20 mouse cellular contexts compared by ENCODE assay signal in the genomic region with DNA sequence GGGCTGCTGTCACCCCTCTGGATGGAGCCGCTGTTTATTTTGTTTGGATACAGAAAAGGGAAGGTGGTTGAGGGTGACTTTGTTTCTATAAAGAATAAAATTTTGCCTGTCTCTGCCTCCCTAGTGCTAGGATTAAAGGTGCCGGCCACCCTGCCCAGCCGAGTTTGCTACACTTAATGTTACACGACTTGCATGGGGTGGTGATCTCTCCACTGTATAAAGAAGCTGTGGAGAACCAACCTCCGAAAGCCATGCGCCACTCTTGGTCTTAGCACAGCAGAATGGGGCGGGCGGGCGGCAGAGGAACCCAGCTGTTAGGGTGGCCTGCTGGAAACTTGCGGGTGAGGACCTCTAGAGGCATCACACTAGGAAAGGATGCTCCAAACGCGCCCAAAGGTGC. TPM values are rescaled to one million over a fixed set of nuclear protein-coding genes. Genes with fewer than 3 reads are reported as not detected.
DNase-seq lines count a peak whose midpoint lies in the region; ATAC-seq and TF ChIP-seq lines count a peak whose summit lies in the region.
"Had no signal": no experiment of that assay in that cellular context is flagged by ENCODE, and none has a peak within 500 bp of the region (broad histone marks: within the 10 kb centered on the region; RNA-seq: fewer than 3 reads in every experiment).

No protein-coding gene starts in this region.

- H3K4me1 ChIP-seq in limb, embryonic 12.5 days (replicated peaks) = peaks cover 12% of the 10 kb centered on the region
- H3K4me1 ChIP-seq in limb, embryonic 10.5 days = peaks cover 24% of the 10 kb centered on the region
- peaks cover 17% of the 10 kb centered on the region for H3K4me1 ChIP-seq in E14TG2a.4 (replicated peaks; ENCODE audit: low read depth, low read length)
- H3K4me1 ChIP-seq in limb, embryonic 13.5 days = peaks cover 9% of the 10 kb centered on the region
- H3K4me1 ChIP-seq in hindbrain, embryonic 11.5 days (replicated peaks; ENCODE audit: control insufficient read depth, insufficient read depth, low read length) = peaks cover 5% of the 10 kb centered on the region; the same call in 1 of the 2 replicates

- H3K4me2 ChIP-seq in limb, embryonic 12.5 days = 0 out of 2 replicates have a peak overlapping the region, but pooled peaks have one; percentile 78
- 0 out of 2 replicates have a peak overlapping the region, but pooled peaks have one; percentile 80 for H3K4me2 ChIP-seq in limb, embryonic 13.5 days (replicated peaks)
- no peak overlapping the region for H3K4me2 ChIP-seq in hindbrain, embryonic 11.5 days (replicated peaks; ENCODE audit: low read depth, low read length)

- no peak overlapping the region for H3K4me3 ChIP-seq in limb, embryonic 12.5 days (replicated peaks)
- no peak overlapping the region for H3K4me3 ChIP-seq in limb, embryonic 10.5 days
- H3K4me3 ChIP-seq in E14TG2a.4 (replicated peaks; ENCODE audit: low read length) = peak overlapping the region; percentile 69
- H3K4me3 ChIP-seq in limb, embryonic 13.5 days = no peak overlapping the region
- no peak overlapping the region for H3K4me3 ChIP-seq in hindbrain, embryonic 11.5 days (ENCODE audit: low read depth, low read length)

- no peaks in the 10 kb centered on the region for H3K36me3 ChIP-seq in limb, embryonic 12.5 days
- H3K36me3 ChIP-seq in limb, embryonic 10.5 days = no peaks in the 10 kb centered on the region
- H3K36me3 ChIP-seq in E14TG2a.4 (ENCODE audit: insufficient read depth, low read length) = no peaks in the 10 kb centered on the region
- no peaks in the 10 kb centered on the region for H3K36me3 ChIP-seq in limb, embryonic 13.5 days
- H3K36me3 ChIP-seq in hindbrain, embryonic 11.5 days (ENCODE audit: control insufficient read depth, insufficient read depth, low read length) = no peaks in the 10 kb centered on the region
- H3K36me3 ChIP-seq: embryonic facial prominence, embryonic 15.5 days; heart, embryonic 13.5 days; hindbrain, embryonic 13.5 days; liver, embryonic 12.5 days had no signal

- TF ChIP-seq CTCF in E14TG2a.4 (conservative IDR thresholded peaks at IDR 0.05; ENCODE audit: low read length) = no peak

- no peak for ATAC-seq in limb, embryonic 12.5 days (ENCODE audit: insufficient number of reproducible peaks, insufficient read depth, low FRiP score, low TSS enrichment, low read depth)
- no peak for ATAC-seq in limb, embryonic 13.5 days (ENCODE audit: low FRiP score, low read depth)
- ATAC-seq in hindbrain, embryonic 11.5 days (ENCODE audit: low FRiP score) = no peak
- ATAC-seq: activated CD4-positive, CD25-positive, alpha-beta regulatory T cell, adult 4 months; liver, embryonic 12.5 days had no signal

- 54% methylated on average over 12 of the region's 12 CpGs for WGBS in limb, embryonic 12.5 days
- 54% methylated on average over 12 of the region's 12 CpGs for WGBS in limb, embryonic 10.5 days
- WGBS in limb, embryonic 13.5 days = 61% methylated on average over 12 of the region's 12 CpGs
- 55% methylated on average over 12 of the region's 12 CpGs for WGBS in hindbrain, embryonic 11.5 days

- no peak overlapping the region for H3K9ac ChIP-seq in limb, embryonic 12.5 days (replicated peaks)
- no peak overlapping the region for H3K9ac ChIP-seq in limb, embryonic 13.5 days
- no peak overlapping the region for H3K9ac ChIP-seq in hindbrain, embryonic 11.5 days (ENCODE audit: low read depth, low read length)
- H3K9ac ChIP-seq: embryonic facial prominence, embryonic 15.5 days had no signal

- peak; percentile 92 for DNase-seq in heart, adult 11 months
- DNase-seq in heart, postnatal 14 days = no peak
- DNase-seq in limb, embryonic 10.5 days (ENCODE audit: low spot score) = no peak
- no peak for DNase-seq in hindbrain, embryonic 11.5 days (ENCODE audit: low spot score)
- DNase-seq: adrenal gland, postnatal 10 days; cerebellum, adult 18-20 months; cerebellum, postnatal 36 days; embryo, embryonic 11 days; gastrocnemius, postnatal 10 days; lung, embryonic 14.5 days; midbrain, embryonic 14.5 days; thymus, adult 18-20 months had no signal

- peaks cover 64% of the 10 kb centered on the region for H3K27me3 ChIP-seq in limb, embryonic 12.5 days
- H3K27me3 ChIP-seq in limb, embryonic 10.5 days (ENCODE audit: low read depth, poor library complexity, severe bottlenecking) = peaks cover 78% of the 10 kb centered on the region
- peaks cover 56% of the 10 kb centered on the region for H3K27me3 ChIP-seq in E14TG2a.4 (ENCODE audit: insufficient read depth, low read length)
- H3K27me3 ChIP-seq in limb, embryonic 13.5 days = peaks cover 40% of the 10 kb centered on the region
- H3K27me3 ChIP-seq in hindbrain, embryonic 11.5 days (ENCODE audit: control insufficient read depth, insufficient read depth, low read length) = peaks cover 29% of the 10 kb centered on the region

- H3K9me3 ChIP-seq in limb, embryonic 12.5 days = no peaks in the 10 kb centered on the region
- H3K9me3 ChIP-seq in limb, embryonic 10.5 days (replicated peaks) = no peaks in the 10 kb centered on the region
- H3K9me3 ChIP-seq in E14TG2a.4 (ENCODE audit: low read length) = no peaks in the 10 kb centered on the region
- no peaks in the 10 kb centered on the region for H3K9me3 ChIP-seq in limb, embryonic 13.5 days
- H3K9me3 ChIP-seq in hindbrain, embryonic 11.5 days (ENCODE audit: control insufficient read depth, low read length) = no peaks in the 10 kb centered on the region
- H3K9me3 ChIP-seq: embryonic facial prominence, embryonic 15.5 days; heart, embryonic 13.5 days; hindbrain, embryonic 13.5 days; liver, embryonic 12.5 days had no signal

- H3K27ac ChIP-seq in limb, embryonic 12.5 days = no peak overlapping the region
- no peak overlapping the region for H3K27ac ChIP-seq in limb, embryonic 10.5 days
- H3K27ac ChIP-seq in limb, embryonic 13.5 days = no peak overlapping the region
- H3K27ac ChIP-seq in hindbrain, embryonic 11.5 days (ENCODE audit: low read depth, low read length) = no peak overlapping the region
- H3K27ac ChIP-seq: embryonic facial prominence, embryonic 15.5 days; heart, embryonic 13.5 days; hindbrain, embryonic 13.5 days; liver, embryonic 12.5 days had no signal

- intact Hi-C loops in heart, postnatal 14 days (cut with DNase I) = loop anchor here (2.0 kb wide), 1 partner anchor 37 kb away; no protein-coding TSS in a partner anchor

RNA-seq across cellular contexts. Expression of gene Synj2, which starts 1.2 kb away (rescaled TPM):
- 10 to 100 TPM; 30.7 to 32.1 TPM for total RNA-seq in heart, postnatal 14 days (2021)
- 0.92 and 1.2 TPM in 2 replicates for polyA plus RNA-seq in limb, embryonic 12.5 days (2016; fragmentation: Nextera tagmentation; extraction: Ambion mirVana)
- polyA plus RNA-seq in limb, embryonic 10.5 days (2016; fragmentation: Nextera tagmentation; extraction: Ambion mirVana) = 0.75 and 1.1 TPM in 2 replicates
- 1.8 and 1.9 TPM in 2 replicates for polyA plus RNA-seq in limb, embryonic 13.5 days (2015; fragmentation: Nextera tagmentation; extraction: Ambion mirVana)
- 1.3 and 1.8 TPM in 2 replicates for polyA plus RNA-seq in hindbrain, embryonic 11.5 days (2014; fragmentation: Nextera tagmentation; extraction: Ambion mirVana)
